Mouse (Mus musculus) heart, postnatal 0 days (tissue): Measurements from ENCODE around the gene Adgrf1.

Source experiments
- CTCF ChIP-seq: IDR thresholded peaks from 2 replicates; pipeline ENCODE4 v1.5.1; 2016; ENCODE audit warnings: antibody characterized with exemption, control low read depth, low read depth
- EP300 ChIP-seq: IDR thresholded peaks from 2 replicates; pipeline ENCODE4 v1.6.1; 2016; ENCODE audit warnings: antibody characterized with exemption, low read depth

DNA sequence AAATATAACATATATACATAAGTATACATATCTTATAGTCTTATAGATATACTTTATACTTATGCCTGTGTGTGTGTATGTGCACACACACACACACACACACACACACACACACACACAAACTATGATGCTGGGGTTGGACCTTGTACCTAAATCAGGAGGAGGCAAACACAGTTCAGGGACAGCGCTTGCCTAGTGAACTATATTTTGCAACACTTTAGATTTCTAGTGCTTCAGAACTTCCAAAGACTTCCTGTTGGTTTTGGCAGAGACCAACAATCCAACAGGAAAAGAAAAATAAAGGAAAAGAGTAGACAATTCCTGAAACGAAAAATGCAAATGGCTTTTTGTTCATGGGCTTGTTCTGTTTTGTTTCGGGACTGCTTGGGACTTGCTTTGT is 27.5 kb upstream of the Adgrf1 start:
- TF ChIP-seq EP300 (no peak), CTCF (no peak)
